Mouse (Mus musculus) megakaryocyte, embryonic 14.5 days (primary cell): Measurements from ENCODE around the gene Tmem72. TPM values are rescaled to one million over a fixed set of nuclear protein-coding genes. Genes with fewer than 3 reads are reported as not detected.

Source experiments
- H3K27me3 ChIP-seq: replicated peaks from 2 replicates; pipeline ENCODE3; 2012; ENCODE audit warnings: inconsistent platforms
- H3K36me3 ChIP-seq: replicated peaks from 2 replicates; pipeline ENCODE3; 2012; ENCODE audit warnings: low read length, inconsistent platforms, mixed read lengths
- H3K4me1 ChIP-seq: 2 replicates; pipeline ENCODE4 v1.6.1; 2012; ENCODE audit warnings: inconsistent platforms
- H3K4me3 ChIP-seq: replicated peaks from 2 replicates; pipeline ENCODE3; 2012; ENCODE audit warnings: moderate library complexity, mild to moderate bottlenecking, inconsistent platforms
- H3K9me3 ChIP-seq: 2 replicates; pipeline ENCODE4 v1.6.1; 2012; ENCODE audit warnings: inconsistent platforms
- FLI1 ChIP-seq: IDR thresholded peaks from 2 replicates; pipeline ENCODE4 v1.6.1; 2012; ENCODE audit warnings: low read length, inconsistent platforms, mixed read lengths
- GATA1 ChIP-seq: IDR thresholded peaks from 3 replicates; pipeline ENCODE4 v1.6.1; 2012; ENCODE audit warnings: mixed read lengths, low read length, inconsistent platforms, borderline replicate concordance
- polyA plus RNA-seq: library from polyadenylated mRNA; stranded (reverse); fragments of >175 nt; gene quantifications from 2 replicates; pipeline ENCODE4 v1.2.3, GENCODE M21; 2012; ENCODE audit warnings: low replicate concordance; ENCODE audit not compliant: insufficient read depth

The Tmem72 gene
- polyA plus RNA-seq, 1 experiment, result not detected

DNA sequence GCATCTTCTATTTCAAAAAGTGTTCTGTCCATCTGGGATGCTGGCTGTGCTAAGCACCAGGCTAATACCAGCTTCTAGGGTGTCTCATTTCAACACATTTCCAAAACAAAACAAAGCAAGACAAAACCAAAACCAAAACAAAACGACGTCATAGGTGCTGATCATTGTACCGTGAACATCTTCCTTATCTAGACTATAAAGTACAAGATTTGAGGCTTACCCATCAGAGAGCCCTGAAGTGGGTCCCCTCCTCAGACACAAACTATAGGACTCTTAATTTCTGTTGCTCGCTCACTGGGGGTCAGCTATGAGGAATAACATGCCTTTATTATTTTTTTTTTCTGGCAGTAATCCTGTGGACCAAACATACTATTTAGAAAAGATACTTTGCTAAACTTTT, 23.1 kb downstream of the Tmem72 start:
- TF ChIP-seq GATA1, result no peak
- no peak for TF ChIP-seq FLI1
- H3K36me3 ChIP-seq, result no peaks in the 10 kb centered on the region
- H3K4me3 ChIP-seq, result no peak overlapping the region
- peaks cover 17% of the 10 kb centered on the region for H3K27me3 ChIP-seq
- H3K9me3 ChIP-seq, result no peaks in the 10 kb centered on the region
- peaks cover 18% of the 10 kb centered on the region for H3K4me1 ChIP-seq

GRCm38 (mm10) chr6:116682317-116682716, 34.4 kb downstream of the Tmem72 start:
- Histone ChIP-seq H3K4me3 (no peak overlapping the region), H3K9me3 (no peaks in the 10 kb centered on the region), H3K27me3 (peaks cover 12% of the 10 kb centered on the region), H3K4me1 (peaks cover 23% of the 10 kb centered on the region), H3K36me3 (no peaks in the 10 kb centered on the region)
- no peak for TF ChIP-seq FLI1
- no peak for TF ChIP-seq GATA1

DNA sequence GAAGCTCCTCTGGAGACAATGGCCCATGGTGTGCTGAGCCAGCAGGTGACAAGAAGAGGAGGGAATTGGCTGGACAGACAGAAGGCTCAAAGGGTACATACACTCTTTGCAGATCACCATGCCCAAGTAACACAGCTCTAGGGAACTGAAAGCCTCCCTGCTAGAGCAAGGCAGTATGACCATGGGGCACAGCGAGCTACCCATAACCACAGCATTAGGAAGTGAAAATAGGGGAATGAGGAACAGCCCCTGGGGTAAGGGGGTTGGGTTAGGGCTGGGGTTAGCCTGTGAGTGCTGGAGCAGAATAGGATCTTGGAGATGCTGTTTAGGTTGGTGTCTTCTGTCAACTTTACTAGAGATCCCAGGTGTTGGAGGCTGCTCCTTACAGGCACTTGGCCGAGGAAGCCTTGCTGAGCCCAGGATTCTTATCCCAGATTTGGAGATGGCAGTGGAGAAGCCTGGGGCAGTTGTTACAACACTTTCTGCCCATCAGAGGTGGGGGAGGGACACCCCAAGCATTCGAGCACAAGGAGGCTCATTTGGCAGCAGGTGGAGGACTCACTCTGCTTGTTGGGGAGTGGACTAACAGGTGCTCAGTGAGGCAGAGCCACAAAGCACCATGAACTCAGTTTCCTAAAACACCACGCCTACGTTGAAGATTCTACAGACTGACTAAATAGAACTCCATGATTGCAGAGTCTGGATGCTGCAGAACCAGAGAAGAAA, 37.0 kb downstream of the Tmem72 start:
- no peak for TF ChIP-seq GATA1
- peaks cover 28% of the 10 kb centered on the region for H3K4me1 ChIP-seq
- H3K9me3 ChIP-seq, result no peaks in the 10 kb centered on the region
- H3K27me3 ChIP-seq, result peaks cover 20% of the 10 kb centered on the region
- H3K36me3 ChIP-seq, result no peaks in the 10 kb centered on the region
- H3K4me3 ChIP-seq, result no peak overlapping the region

DNA sequence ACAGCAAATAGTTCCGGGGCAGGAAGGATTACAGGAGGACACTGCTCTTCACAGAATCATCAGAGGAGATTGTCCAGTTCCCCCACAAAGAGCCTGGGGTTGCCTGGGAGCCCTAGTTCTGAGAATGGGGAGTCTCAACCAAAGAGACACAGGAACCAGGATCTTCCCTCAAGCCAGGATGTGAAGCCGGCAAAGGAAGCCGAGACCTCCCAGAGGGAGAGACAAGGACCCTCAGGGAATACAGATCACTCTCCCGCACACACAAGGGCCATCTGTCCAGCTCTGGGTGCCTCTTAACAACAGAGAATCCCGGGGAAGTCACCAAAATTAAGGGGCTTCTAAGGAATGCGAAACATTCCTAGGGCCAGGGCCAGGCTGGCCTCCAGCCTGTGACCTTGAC, 39.4 kb downstream of the Tmem72 start:
- H3K4me1 ChIP-seq, result peaks cover 43% of the 10 kb centered on the region
- no peak for TF ChIP-seq GATA1
- TF ChIP-seq FLI1, result no peak
- no peaks in the 10 kb centered on the region for H3K9me3 ChIP-seq
- H3K4me3 ChIP-seq, result no peak overlapping the region
- no peaks in the 10 kb centered on the region for H3K36me3 ChIP-seq
- peaks cover 38% of the 10 kb centered on the region for H3K27me3 ChIP-seq

GRCm38 (mm10) chr6:116676355-116676913, 40.3 kb downstream of the Tmem72 start:
- H3K27me3 ChIP-seq, result peaks cover 46% of the 10 kb centered on the region
- no peaks in the 10 kb centered on the region for H3K9me3 ChIP-seq
- H3K4me1 ChIP-seq, result peaks cover 40% of the 10 kb centered on the region
- H3K36me3 ChIP-seq, result no peaks in the 10 kb centered on the region
- no peak overlapping the region for H3K4me3 ChIP-seq
- TF ChIP-seq GATA1 (no peak), FLI1 (no peak)

DNA sequence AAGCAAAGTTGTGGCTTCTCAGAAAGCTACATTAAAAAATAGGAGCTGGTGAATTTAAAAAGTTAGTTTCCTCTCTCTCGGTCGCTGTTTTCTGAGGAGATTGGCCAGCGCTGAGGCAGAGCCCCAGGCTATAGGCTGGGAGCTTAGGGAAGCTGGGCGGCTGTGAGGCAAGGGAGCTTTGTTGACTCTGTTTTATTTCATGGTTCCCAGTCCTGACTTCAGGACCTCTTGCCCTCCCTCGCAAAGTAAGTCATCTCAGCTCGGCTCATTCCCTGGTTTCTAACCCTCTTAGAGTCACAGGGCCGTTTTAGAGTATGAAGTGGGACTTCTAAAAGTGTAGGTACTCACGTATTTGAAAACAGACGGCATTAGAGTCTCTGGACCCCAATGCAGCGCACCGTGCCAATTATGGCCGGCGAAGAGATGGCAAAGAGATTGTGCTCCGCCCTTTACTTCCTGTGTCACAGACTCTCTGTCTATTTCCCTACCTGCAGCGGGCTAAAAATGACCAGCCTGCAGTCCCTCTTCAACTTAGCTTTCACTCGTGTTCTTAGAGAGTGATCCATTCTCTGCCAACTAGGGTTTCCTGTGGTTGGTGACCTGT, 42.3 kb downstream of the Tmem72 start:
- TF ChIP-seq FLI1, result no peak
- no peak for TF ChIP-seq GATA1
- peaks cover 31% of the 10 kb centered on the region for H3K4me1 ChIP-seq
- peaks cover 59% of the 10 kb centered on the region for H3K27me3 ChIP-seq
- H3K4me3 ChIP-seq, result peak overlapping the region; percentile 92
- no peaks in the 10 kb centered on the region for H3K9me3 ChIP-seq
- no peaks in the 10 kb centered on the region for H3K36me3 ChIP-seq

DNA sequence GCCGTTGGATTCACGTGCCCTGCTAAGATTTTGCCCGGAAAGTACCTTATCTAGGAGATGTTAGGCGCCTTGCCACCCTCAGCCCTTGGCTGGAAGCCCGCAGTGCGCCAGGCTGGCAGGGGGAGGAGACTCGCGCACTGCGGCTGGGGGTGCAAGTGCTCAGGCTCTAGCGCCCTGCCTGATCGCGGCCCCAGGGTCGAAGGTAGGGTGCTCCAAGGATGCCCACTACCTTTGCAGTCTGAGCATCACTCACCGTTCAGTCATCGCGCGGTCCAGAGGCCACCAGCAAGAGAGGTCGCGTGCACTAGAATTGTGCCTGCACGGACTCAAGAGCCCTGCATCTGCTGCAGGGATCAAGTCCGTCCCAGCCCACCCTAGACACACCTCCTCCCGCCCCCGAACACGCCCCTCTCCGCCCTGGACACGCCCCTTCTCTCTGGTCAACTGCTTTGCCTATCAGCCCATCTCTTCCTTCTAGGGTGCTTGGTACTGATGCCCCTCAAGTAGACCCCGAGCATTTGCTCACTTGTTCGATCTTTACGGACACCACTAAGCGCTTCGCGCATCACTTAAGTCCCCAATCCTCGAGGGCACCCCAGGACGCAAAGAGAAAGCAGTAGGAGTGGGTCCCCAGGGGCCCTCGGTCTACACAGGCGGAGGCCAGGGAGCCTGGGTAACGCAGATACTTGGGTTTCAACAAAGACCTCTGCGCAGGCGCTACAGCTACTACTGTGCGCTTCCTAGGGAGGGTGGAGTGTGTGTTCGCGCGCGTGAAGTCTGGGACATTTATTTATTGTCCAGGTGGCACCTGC, 43.0 kb downstream of the Tmem72 start, which contains the start of gene Rassf4:
Rassf4 (minus strand) TSS at position 482 of the 812 bp plus-strand sequence.
- TF ChIP-seq FLI1, result no peak
- TF ChIP-seq GATA1, result no peak

DNA sequence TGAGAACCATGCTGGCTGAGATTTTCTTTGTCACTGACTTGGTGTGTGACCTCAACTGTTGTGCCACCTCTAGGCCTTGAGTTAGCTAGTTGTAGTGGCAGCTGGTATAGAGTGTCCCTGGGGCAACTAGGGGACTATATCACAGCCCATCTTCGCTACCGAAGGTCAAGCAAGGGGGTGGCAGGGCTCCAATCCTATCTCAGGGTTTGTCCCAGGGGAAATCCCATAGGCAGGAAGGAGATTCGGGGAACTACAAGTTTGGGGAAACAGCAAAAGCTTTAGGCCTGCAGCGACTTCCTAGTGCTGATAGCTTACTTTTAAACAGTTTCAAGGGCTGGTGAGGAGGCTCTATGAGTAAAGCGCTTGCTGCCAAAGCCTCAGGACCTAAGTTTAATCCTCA, 44.4 kb downstream of the Tmem72 start:
- Histone ChIP-seq H3K4me1 (peaks cover 31% of the 10 kb centered on the region), H3K36me3 (no peaks in the 10 kb centered on the region), H3K9me3 (no peaks in the 10 kb centered on the region), H3K27me3 (peaks cover 59% of the 10 kb centered on the region), H3K4me3 (peak overlapping the region; percentile 65)
- TF ChIP-seq FLI1, result no peak
- no peak for TF ChIP-seq GATA1

More for the DNA sequence above, 43.0 kb downstream of the Tmem72 start, which contains the start of gene Rassf4:
- Histone ChIP-seq H3K4me3 (peak within 1 kb of the TSS; percentile 92), H3K27me3 (peaks cover 57% of the 10 kb centered on the region), H3K4me1 (peaks cover 32% of the 10 kb centered on the region), H3K36me3 (no peaks in the 10 kb centered on the region), H3K9me3 (no peaks in the 10 kb centered on the region)

GRCm38 (mm10) chr6:116671768-116672167, 44.9 kb downstream of the Tmem72 start:
- Histone ChIP-seq H3K4me1 (peaks cover 29% of the 10 kb centered on the region), H3K27me3 (peaks cover 59% of the 10 kb centered on the region), H3K9me3 (no peaks in the 10 kb centered on the region), H3K4me3 (peak overlapping the region; percentile 62), H3K36me3 (no peaks in the 10 kb centered on the region)
- TF ChIP-seq GATA1 (no peak), FLI1 (no peak)

GRCm38 (mm10) chr6:116671031-116671430, 45.7 kb downstream of the Tmem72 start:
- no peaks in the 10 kb centered on the region for H3K36me3 ChIP-seq
- TF ChIP-seq GATA1, result no peak
- no peak for TF ChIP-seq FLI1
- H3K4me1 ChIP-seq, result peaks cover 25% of the 10 kb centered on the region
- H3K4me3 ChIP-seq, result peak overlapping the region; percentile 60
- H3K27me3 ChIP-seq, result peaks cover 62% of the 10 kb centered on the region
- H3K9me3 ChIP-seq, result no peaks in the 10 kb centered on the region
